Mouse (Mus musculus): Measurements from ENCODE around the gene C530025M09Rik. TPM values are rescaled to one million over a fixed set of nuclear protein-coding genes. Genes with fewer than 3 reads are reported as not detected.

C530025M09Rik gene
- total RNA-seq, 2 experiments from 2014 or later = not detected

DNA sequence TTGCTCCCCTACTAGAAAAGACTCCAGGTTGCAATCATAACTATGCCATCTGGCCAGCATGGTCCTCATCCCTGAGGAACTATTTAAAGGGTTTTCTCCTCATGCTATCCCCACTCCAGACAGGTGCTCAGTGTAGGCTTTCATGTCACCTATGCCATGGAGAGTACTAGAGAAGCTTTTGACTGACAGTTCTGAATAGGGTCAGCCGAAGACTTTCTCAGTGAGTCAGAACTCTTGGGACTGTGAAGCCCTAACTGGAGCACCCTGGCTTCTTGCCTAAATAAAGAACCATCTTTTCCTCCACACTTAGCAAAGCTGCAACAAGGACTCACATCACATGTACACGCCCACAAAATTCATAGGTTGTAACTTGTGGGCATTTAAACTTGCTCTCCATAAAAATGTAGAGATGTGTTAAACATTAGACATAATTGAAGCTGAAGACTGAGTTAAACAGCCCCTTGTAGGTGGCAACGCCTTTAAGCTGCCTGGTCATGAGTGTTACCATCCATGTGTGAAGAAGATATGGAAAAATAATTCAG, 26.3 kb downstream of the C530025M09Rik start:
- DNase-seq = no peak

DNA sequence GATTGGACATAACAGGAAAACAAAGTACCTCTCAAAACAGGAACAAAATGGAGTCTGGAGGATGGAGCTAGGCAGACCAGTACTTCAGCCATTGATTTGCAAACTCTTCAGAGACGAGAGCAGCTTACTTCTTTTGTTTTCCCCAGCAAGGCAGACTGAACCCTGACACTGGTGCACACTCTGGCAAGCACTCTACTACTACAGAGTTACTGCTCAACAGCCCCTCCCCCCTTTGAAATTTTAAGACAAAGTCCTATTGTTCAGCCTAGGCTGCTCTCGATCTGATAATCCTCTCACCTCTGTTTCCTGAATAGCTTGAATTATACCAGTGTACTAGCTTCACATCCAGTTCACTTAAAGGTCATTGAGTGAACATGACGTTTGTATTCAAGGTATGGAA, 32.4 kb downstream of the C530025M09Rik start:
- no peak for DNase-seq

Other genes with a start within 250 kb of the C530025M09Rik start
- gene Syndig1, start 2.0 kb downstream of the C530025M09Rik start, total RNA-seq (2021) = 1 to 10 TPM; 1.7 to 2.3 TPM

Data from adrenal gland, postnatal 10 days (tissue).